Mouse (Mus musculus) lung, postnatal 0 days (tissue): Measurements from ENCODE around the gene Nutf2.

Experiments
- CTCF ChIP-seq: IDR thresholded peaks from 2 replicates; pipeline ENCODE4 v1.5.1; 2016; ENCODE audit warnings: antibody characterized with exemption, mild to moderate bottlenecking
- EP300 ChIP-seq: IDR thresholded peaks from 2 replicates; pipeline ENCODE4 v1.6.1; 2016; ENCODE audit warnings: antibody characterized with exemption, mild to moderate bottlenecking, control low read depth

- TF ChIP-seq CTCF = no peak
- TF ChIP-seq EP300 = no peak
Observed at GRCm38 (mm10) chr8:105900941-105901616, 40.7 kb downstream of the Nutf2 start.
